Mouse (Mus musculus): ENCODE measurements around the gene Ccdc177. TPM values are rescaled to one million over a fixed set of nuclear protein-coding genes. Genes with fewer than 3 reads are reported as not detected.

The Ccdc177 gene
- total and polyA plus RNA-seq, 3 experiments: not detected

GRCm38 (mm10) chr12:80794935-80795785 is 34.7 kb upstream of the Ccdc177 start:
- Histone ChIP-seq H3K27ac (ENCODE audit: control insufficient read depth, low read depth, low read length) (peak overlapping the region; percentile 48), H3K9me3 (replicated peaks; ENCODE audit: insufficient read depth, low read length) (no peaks in the 10 kb centered on the region), H3K4me3 (ENCODE audit: control insufficient read depth in 1 of 2, insufficient read depth in 1 of 2, low read depth in 2 of 2, low read length in 2 of 2) (no peak overlapping the region), H3K4me1 (ENCODE audit: control insufficient read depth in 1 of 2, insufficient read depth in 2 of 2, low read length in 2 of 2) (peaks cover 22 to 32% of the 10 kb centered on the region in 2 experiments), H3K79me2 (ENCODE audit: control insufficient read depth, insufficient read depth, low read length, poor library complexity) (peaks cover 75% of the 10 kb centered on the region), H3K9ac (ENCODE audit: control insufficient read depth, low read depth, low read length, poor library complexity, severe bottlenecking) (no peak overlapping the region), H3K36me3 (ENCODE audit: control insufficient read depth in 1 of 2, insufficient read depth in 2 of 2, low read length in 2 of 2) (peaks cover 0 to 57% of the 10 kb centered on the region in 2 experiments; a peak in 3 of 4 replicates), H3K27me3 (ENCODE audit: control insufficient read depth in 1 of 2, insufficient read depth in 2 of 2, low read length in 2 of 2) (no peaks in the 10 kb centered on the region)
- peak; percentile 55 for DNase-seq (ENCODE audit: low read depth, low spot score)
- no peak for TF ChIP-seq MAX (IDR thresholded peaks at IDR 0.05; ENCODE audit: low read length)
- TF ChIP-seq UBTF (IDR thresholded peaks at IDR 0.05; ENCODE audit: borderline replicate concordance, insufficient read depth, low read depth, low read length): no peak
- peak; percentile 31; the same call in 1 of the 2 replicates for TF ChIP-seq SIN3A (IDR thresholded peaks at IDR 0.05; ENCODE audit: low read length)
- no peak for TF ChIP-seq HCFC1 (IDR thresholded peaks at IDR 0.05; ENCODE audit: low read depth, low read length)
- peak; percentile 43 for TF ChIP-seq GATA1 (IDR thresholded peaks at IDR 0.05; ENCODE audit: low read depth, low read length)
- TF ChIP-seq RCOR1 (IDR thresholded peaks at IDR 0.05; ENCODE audit: low read depth, low read length): peak; percentile 33
- TF ChIP-seq KAT2A (conservative IDR thresholded peaks at IDR 0.05; ENCODE audit: low read depth, low read length): no peak
- TF ChIP-seq ELF1 (IDR thresholded peaks at IDR 0.05; ENCODE audit: low read depth, low read length): 0 out of 2 replicates have a peak, but pooled peaks have one; percentile 12
- TF ChIP-seq MYB (IDR thresholded peaks at IDR 0.05; ENCODE audit: low read depth, low read length): no peak
- TF ChIP-seq TBP (IDR thresholded peaks at IDR 0.05; ENCODE audit: low read depth, low read length): no peak
- no peak for TF ChIP-seq POLR2AphosphoS2 (IDR thresholded peaks at IDR 0.05; ENCODE audit: low read length)
- no peak for TF ChIP-seq SMC3 (IDR thresholded peaks at IDR 0.05; ENCODE audit: low read depth, low read length)
- TF ChIP-seq ZKSCAN1 (IDR thresholded peaks at IDR 0.05; ENCODE audit: low read depth, low read length): no peak
- no peak for TF ChIP-seq CHD2 (IDR thresholded peaks at IDR 0.05; ENCODE audit: low read length)
- no peak for TF ChIP-seq MYC (IDR thresholded peaks at IDR 0.05; ENCODE audit: low read depth, low read length)
- no peak for TF ChIP-seq E2F4 (IDR thresholded peaks at IDR 0.05; ENCODE audit: borderline replicate concordance, low read depth, low read length)
- no peak for TF ChIP-seq TAL1 (IDR thresholded peaks at IDR 0.05; ENCODE audit: low read length)
- TF ChIP-seq ZC3H11A (IDR thresholded peaks at IDR 0.05; ENCODE audit: low read depth, low read length): no peak
- no peak for TF ChIP-seq JUND (IDR thresholded peaks at IDR 0.05; ENCODE audit: low read depth, low read length)
- no peak for TF ChIP-seq NRF1 (IDR thresholded peaks at IDR 0.05; ENCODE audit: insufficient read depth, low read depth, low read length, poor library complexity, severe bottlenecking)
- TF ChIP-seq USF1 (IDR thresholded peaks at IDR 0.05; ENCODE audit: low read depth, low read length): no peak
- TF ChIP-seq MAZ (IDR thresholded peaks at IDR 0.05; ENCODE audit: low read depth, low read length): no peak
- TF ChIP-seq MXI1 (IDR thresholded peaks at IDR 0.05; ENCODE audit: low read depth, low read length): no peak
- no peak for TF ChIP-seq POLR2A (IDR thresholded peaks at IDR 0.05; ENCODE audit: control insufficient read depth in 1 of 2, insufficient read depth in 1 of 2, low read depth in 1 of 2, low read length in 2 of 2, poor library complexity in 1 of 2)
- no peak for TF ChIP-seq BHLHE40 (IDR thresholded peaks at IDR 0.05; ENCODE audit: borderline replicate concordance, low read depth, low read length)
- TF ChIP-seq MAFK (IDR thresholded peaks at IDR 0.05; ENCODE audit: borderline replicate concordance, low read depth, low read length): no peak
- TF ChIP-seq CHD1 (IDR thresholded peaks at IDR 0.05; ENCODE audit: low read depth, low read length): 0 out of 2 replicates have a peak, but pooled peaks have one; percentile 38
- no peak for TF ChIP-seq USF2 (IDR thresholded peaks at IDR 0.05; ENCODE audit: borderline replicate concordance in 1 of 2, insufficient read depth in 1 of 2, low read depth in 1 of 2, low read length in 2 of 2)
- no peak for TF ChIP-seq TCF12 (IDR thresholded peaks at IDR 0.05; ENCODE audit: low read depth, low read length)
- TF ChIP-seq EP300 (IDR thresholded peaks at IDR 0.05; ENCODE audit: low read depth in 1 of 2, low read length in 2 of 2): peak; percentile 4 to 19; a peak in 1 of 4 replicates
- TF ChIP-seq GABPA (IDR thresholded peaks at IDR 0.05; ENCODE audit: low read depth, low read length): no peak
- no peak for TF ChIP-seq ZMIZ1 (IDR thresholded peaks at IDR 0.05; ENCODE audit: low read depth, low read length)
- no peak for TF ChIP-seq RAD21 (IDR thresholded peaks at IDR 0.05; ENCODE audit: low read depth, low read length)
- TF ChIP-seq MEF2A (IDR thresholded peaks at IDR 0.05; ENCODE audit: extremely low read depth, insufficient replicate concordance, low read depth, low read length, poor library complexity, severe bottlenecking): no peak
- no peak for TF ChIP-seq CTCF (IDR thresholded peaks at IDR 0.05 in 2 of 3, conservative IDR thresholded peaks at IDR 0.05 in 1 of 3; ENCODE audit: control insufficient read depth in 1 of 3, insufficient read depth in 1 of 3, low read depth in 2 of 3, low read length in 3 of 3, poor library complexity in 1 of 3, severe bottlenecking in 1 of 3)
- no peak for TF ChIP-seq ZNF384 (IDR thresholded peaks at IDR 0.05; ENCODE audit: low read depth, low read length)
